Mouse (Mus musculus) embryonic facial prominence, embryonic 12.5 days (tissue): ENCODE results near the gene Dclre1b. TPM values are rescaled to one million over a fixed set of nuclear protein-coding genes. Genes with fewer than 3 reads are reported as not detected.
"Not testable (repeated sequence)": the region's sequence is repeated elsewhere in the genome, so short reads cannot be mapped to it uniquely, and the experiment has no call there.

Experiments used
- ATAC-seq: fragments of 200-750 bp; cut with Nextera tagmentation; 2 replicates; pipeline ENCODE4 v1.8.0; 2017; ENCODE audit not compliant: insufficient number of reproducible peaks, insufficient read depth, low FRiP score, low TSS enrichment
- H3K27ac ChIP-seq: fragments of 300-500 bp; sonication (generic); 2 replicates; pipeline ENCODE4 v1.5.1; 2016; ENCODE audit warnings: mild to moderate bottlenecking
- H3K27me3 ChIP-seq: fragments of 300-500 bp; sonication (generic); 2 replicates; pipeline ENCODE4 v1.6.1; 2016; ENCODE audit warnings: mild to moderate bottlenecking, moderate library complexity
- H3K36me3 ChIP-seq: fragments of 300-500 bp; sonication (generic); 2 replicates; pipeline ENCODE4 v1.6.1; 2016; ENCODE audit warnings: mild to moderate bottlenecking
- H3K4me1 ChIP-seq: fragments of 300-500 bp; sonication (generic); 2 replicates; pipeline ENCODE4 v1.6.1; 2016
- H3K4me2 ChIP-seq: fragments of 300-500 bp; sonication (generic); replicated peaks from 2 replicates; pipeline ENCODE4 v1.6.1; 2016; ENCODE audit warnings: mild to moderate bottlenecking, moderate library complexity
- H3K4me3 ChIP-seq: fragments of 300-500 bp; sonication (generic); 2 replicates; pipeline ENCODE4 v1.5.1; 2016; ENCODE audit warnings: mild to moderate bottlenecking
- H3K9ac ChIP-seq: fragments of 300-500 bp; sonication (generic); 2 replicates; pipeline ENCODE4 v1.6.1; 2016; ENCODE audit warnings: mild to moderate bottlenecking, moderate library complexity
- H3K9me3 ChIP-seq: fragments of 300-500 bp; sonication (generic); 2 replicates; pipeline ENCODE4 v1.6.1; 2016; ENCODE audit warnings: mild to moderate bottlenecking, moderate library complexity
- WGBS: fragments of 180-500 bp; shearing (Covaris S2); methylation state at CpG from one replicate; pipeline ENCODE4 v1.1.7; 2016; 5-methylcytosine and 5-hydroxymethylcytosine counted together
- polyA plus RNA-seq: library from polyadenylated mRNA; unstranded; fragments of >200 nt; fragmentation: Nextera tagmentation; extraction: Ambion mirVana; gene quantifications from 2 replicates; pipeline ENCODE4 v1.2.1, GENCODE M21; 2016

Gene Dclre1b
- polyA plus RNA-seq, result 25.5 and 26.0 TPM in 2 replicates

- Histone ChIP-seq H3K27me3 (no peaks in the 10 kb centered on the region), H3K4me2 (peak within 1 kb of the TSS; percentile 75), H3K4me1 (peaks cover 12% of the 10 kb centered on the region), H3K27ac (peak within 1 kb of the TSS; percentile 83), H3K36me3 (peaks cover 13% of the 10 kb centered on the region), H3K4me3 (peak within 1 kb of the TSS; percentile 82), H3K9ac (peak within 1 kb of the TSS; percentile 76), H3K9me3 (no peaks in the 10 kb centered on the region)
- under 1% methylated on average over 61 of the region's 70 CpGs for WGBS
- peak; percentile 93 for ATAC-seq
Observed at GRCm38 (mm10) chr3:103808891-103809798, at the start of gene Dclre1b, which contains the start of the genes Ap4b1 and Gm43064. Gene Dclre1b, minus strand, starts transcription at chr3:103809444. Gene Ap4b1, plus strand, starts transcription at chr3:103809520. Gene Gm43064, plus strand, starts transcription at chr3:103809573.

DNA sequence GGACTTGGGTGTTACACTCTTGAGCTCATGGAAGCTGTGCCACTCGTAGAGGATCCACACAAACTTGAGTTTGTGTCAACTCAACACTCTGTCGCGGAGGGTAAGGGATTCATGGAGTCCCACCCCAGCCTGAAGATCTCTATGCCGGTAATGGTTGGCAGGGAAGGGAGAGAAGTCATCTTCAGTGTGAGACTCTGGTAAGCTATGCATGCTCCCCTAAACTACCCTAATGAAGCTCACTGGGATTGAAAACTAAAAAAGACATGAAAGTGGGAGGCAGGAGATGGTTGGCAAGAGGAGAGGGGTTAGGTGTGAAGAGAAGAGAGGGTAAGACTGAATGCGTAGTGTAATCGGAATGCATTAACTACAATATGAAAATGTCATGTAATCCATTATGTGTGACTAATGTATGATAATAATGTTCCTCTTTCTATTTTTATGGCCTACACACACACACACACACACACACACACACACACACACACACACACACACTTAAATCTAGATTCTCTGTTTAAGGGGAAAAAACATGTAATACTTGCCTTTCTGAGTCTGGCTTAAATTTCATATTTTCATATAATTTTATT, 48.8 kb upstream of the Dclre1b start:
- Histone ChIP-seq H3K27me3 (no peaks in the 10 kb centered on the region), H3K9ac (no peak overlapping the region), H3K4me3 (no peak overlapping the region), H3K36me3 (no peaks in the 10 kb centered on the region), H3K4me2 (no peak overlapping the region), H3K4me1 (no peaks in the 10 kb centered on the region), H3K27ac (no peak overlapping the region), H3K9me3 (no peaks in the 10 kb centered on the region)
- 89% methylated on average over 6 of the region's 6 CpGs for WGBS
- ATAC-seq, result no peak

DNA sequence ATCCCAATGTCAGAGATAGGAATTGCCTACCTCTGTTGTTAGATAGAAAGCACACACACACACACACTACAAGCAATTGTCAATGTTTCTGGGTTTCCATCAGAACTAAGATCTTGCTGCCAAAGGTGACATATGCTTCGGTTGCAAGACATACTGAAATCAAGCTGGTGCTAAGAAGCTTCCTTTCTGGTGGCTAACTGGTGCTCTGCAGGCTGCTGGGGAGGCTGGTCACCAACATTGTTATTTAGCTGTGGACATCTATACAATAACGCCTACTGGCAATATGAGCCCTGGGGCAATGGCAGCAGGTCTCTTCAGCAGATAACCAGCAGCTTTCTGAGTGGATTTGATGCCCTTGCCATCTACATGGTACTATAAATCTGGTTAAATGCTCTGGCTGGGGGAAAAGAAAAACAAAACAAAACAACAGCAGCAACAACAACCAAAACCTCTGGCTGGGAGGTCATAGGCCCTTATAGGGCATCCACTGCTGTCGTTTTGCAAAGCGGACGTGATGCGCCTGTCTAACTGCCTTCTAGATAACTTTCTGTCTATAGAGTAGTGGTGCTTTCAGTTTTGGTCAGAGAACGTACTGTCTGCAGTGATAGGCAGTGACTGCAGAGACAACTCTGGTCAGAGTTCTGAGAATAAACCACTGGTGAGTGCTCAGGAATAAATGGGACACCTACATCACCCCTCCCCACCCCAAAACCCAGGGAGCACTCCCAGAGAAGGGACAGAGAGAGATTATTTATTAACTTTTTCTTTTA, 48.0 kb upstream of the Dclre1b start:
- H3K27ac ChIP-seq, result no peak overlapping the region
- no peak overlapping the region for H3K4me3 ChIP-seq
- no peaks in the 10 kb centered on the region for H3K36me3 ChIP-seq
- no peaks in the 10 kb centered on the region for H3K4me1 ChIP-seq
- H3K9me3 ChIP-seq, result no peaks in the 10 kb centered on the region
- H3K27me3 ChIP-seq, result no peaks in the 10 kb centered on the region
- ATAC-seq, result no peak
- no peak overlapping the region for H3K9ac ChIP-seq
- 86% methylated on average over 7 of the region's 7 CpGs for WGBS
- no peak overlapping the region for H3K4me2 ChIP-seq

DNA sequence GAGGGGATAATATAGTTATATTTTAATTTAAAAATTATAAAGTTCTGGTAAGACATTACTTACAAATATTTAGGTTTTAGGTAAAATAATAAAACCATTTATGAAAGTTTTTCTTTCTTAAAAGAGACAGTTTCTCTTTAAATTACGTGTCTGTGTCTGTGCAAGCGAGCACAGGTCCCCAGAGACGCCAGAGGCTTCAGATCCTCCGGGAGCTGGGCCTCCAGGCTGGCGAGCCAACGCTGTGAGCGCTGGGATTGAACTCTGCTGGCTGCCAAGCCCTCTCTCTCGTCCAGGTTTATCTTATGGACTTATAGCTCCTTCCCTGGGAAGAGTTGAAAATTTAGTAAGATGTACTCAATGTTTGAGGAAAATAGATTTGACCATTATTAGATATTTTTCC, 44.6 kb upstream of the Dclre1b start:
- Histone ChIP-seq H3K9me3 (no peaks in the 10 kb centered on the region), H3K4me1 (no peaks in the 10 kb centered on the region), H3K27ac (no peak overlapping the region), H3K9ac (no peak overlapping the region), H3K27me3 (no peaks in the 10 kb centered on the region), H3K36me3 (no peaks in the 10 kb centered on the region), H3K4me3 (no peak overlapping the region), H3K4me2 (no peak overlapping the region)
- ATAC-seq, result no peak
- WGBS, result 56% methylated on average over 8 of the region's 8 CpGs

DNA sequence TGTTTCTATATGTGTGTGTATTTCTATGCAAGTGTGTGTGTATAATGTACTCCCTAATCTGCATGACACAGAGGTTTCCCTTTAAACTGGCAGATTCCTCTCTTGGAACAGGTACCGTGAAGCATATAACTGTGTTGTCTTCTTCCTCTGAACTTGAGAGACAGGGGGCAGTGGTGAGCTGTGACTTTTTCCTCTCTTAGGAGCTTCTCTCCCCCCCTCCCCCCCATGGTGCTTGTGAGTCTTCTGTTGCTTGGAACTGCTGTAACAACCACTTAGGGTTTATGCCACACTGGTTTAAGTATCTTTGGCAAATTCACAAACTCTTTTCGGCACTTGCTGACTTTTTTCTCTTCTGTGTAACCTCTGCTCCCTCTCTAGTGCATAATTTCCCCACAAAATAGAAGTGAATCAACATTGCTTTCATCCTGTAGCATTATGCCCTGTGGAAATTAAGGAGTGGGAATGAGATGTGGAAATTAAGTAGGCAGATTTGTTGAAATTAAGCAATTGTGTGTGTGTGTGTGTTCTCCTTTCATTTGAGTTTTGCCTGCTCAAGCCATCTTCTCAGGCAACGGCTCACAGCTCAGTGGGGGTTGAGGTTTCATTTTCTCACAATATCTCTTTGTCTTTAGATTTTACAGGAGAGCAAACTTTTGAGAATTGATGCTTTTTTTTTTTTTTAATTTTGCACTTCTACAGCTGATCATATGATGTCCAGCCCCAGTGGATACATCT, 43.5 kb upstream of the Dclre1b start:
- Histone ChIP-seq H3K4me3 (no peak overlapping the region), H3K4me1 (no peaks in the 10 kb centered on the region), H3K4me2 (no peak overlapping the region), H3K9ac (no peak overlapping the region), H3K9me3 (no peaks in the 10 kb centered on the region), H3K36me3 (no peaks in the 10 kb centered on the region), H3K27ac (no peak overlapping the region), H3K27me3 (no peaks in the 10 kb centered on the region)
- 68% methylated on average over 3 of the region's 3 CpGs for WGBS
- ATAC-seq, result no peak

DNA sequence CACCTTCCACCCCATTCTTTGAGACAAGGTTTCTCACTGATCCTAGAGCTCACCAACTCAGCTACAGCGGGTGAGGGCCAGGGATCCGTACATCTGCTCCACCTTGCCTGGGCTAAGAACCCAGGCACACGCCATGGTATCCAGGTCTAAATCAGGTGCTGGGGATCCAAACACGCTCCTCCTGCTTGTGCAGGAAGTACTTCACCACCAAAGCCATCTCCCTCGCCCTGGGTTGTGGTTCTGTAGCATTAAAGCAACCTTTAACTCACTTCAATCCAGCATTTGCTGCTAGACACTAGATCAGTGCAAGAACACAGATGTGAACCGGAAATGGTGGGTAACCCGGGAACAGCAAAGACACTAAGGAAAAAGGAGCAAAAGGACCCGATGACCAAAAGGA, 42.6 kb upstream of the Dclre1b start:
- ATAC-seq, result no peak
- Histone ChIP-seq H3K36me3 (no peaks in the 10 kb centered on the region), H3K27me3 (no peaks in the 10 kb centered on the region), H3K9ac (no peak overlapping the region), H3K4me3 (no peak overlapping the region), H3K9me3 (no peaks in the 10 kb centered on the region), H3K4me1 (no peaks in the 10 kb centered on the region), H3K4me2 (no peak overlapping the region), H3K27ac (no peak overlapping the region)
- WGBS, result 87% methylated on average over 8 of the region's 8 CpGs

DNA sequence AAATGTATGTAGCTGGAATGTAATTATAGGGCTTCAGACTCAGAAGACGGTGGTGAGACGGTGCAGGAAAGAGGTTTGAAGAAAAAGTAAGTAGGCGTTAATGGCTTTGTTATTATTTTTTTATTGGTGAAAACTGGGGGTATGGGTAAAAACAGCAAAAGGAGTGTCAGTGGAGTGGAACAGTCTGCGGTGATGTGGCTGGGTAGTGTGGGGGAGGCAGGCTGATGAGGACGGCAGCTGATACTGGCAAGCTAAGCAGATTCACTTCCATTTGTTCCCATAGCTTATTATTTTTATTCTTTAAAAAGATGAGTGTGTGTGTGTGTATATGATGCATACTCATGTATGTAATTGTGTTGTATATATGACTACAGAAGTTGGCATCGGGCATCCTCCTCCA, 42.2 kb upstream of the Dclre1b start:
- no peaks in the 10 kb centered on the region for H3K4me1 ChIP-seq
- no peak overlapping the region for H3K4me2 ChIP-seq
- H3K9ac ChIP-seq, result no peak overlapping the region
- no peak overlapping the region for H3K27ac ChIP-seq
- WGBS, result 85% methylated on average over 6 of the region's 6 CpGs
- ATAC-seq, result no peak
- no peaks in the 10 kb centered on the region for H3K27me3 ChIP-seq
- no peak overlapping the region for H3K4me3 ChIP-seq
- H3K36me3 ChIP-seq, result no peaks in the 10 kb centered on the region
- no peaks in the 10 kb centered on the region for H3K9me3 ChIP-seq

DNA sequence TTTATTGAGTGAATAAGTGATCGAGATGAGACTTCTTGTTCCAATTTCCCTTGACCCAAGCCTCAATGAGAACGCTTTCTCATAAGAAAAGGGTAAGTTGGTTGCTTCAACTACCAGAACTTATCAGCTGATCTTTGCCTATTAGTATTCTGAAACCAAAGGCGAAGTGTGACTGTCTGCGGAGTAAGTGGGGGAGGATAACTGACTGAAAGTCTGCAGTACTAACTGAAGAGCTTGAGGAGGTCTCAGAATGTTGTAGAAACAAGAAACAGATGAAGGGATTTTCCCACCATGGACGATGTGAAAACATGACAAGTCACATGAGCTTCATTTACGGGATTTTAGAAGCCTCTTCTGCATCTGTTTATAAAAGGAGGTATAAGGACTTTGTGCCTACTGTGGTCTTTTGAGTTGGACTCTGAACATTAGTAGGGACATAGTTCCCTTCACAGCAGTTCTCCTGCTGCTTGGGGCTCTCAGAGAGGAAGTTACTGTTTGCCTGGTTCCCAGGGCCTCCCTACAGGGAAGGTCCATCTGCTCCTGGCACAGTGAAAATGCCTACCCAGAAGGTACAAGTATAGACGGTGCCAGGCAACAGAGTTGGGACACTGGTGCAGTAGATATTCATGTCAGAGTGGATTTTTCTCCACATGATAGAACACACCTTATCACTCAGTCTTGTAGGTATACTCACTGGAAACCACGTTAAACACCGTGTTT, 41.6 kb upstream of the Dclre1b start:
- ATAC-seq, result no peak
- Histone ChIP-seq H3K9ac (no peak overlapping the region), H3K4me1 (no peaks in the 10 kb centered on the region), H3K4me2 (no peak overlapping the region), H3K9me3 (no peaks in the 10 kb centered on the region), H3K36me3 (no peaks in the 10 kb centered on the region), H3K4me3 (no peak overlapping the region), H3K27ac (no peak overlapping the region), H3K27me3 (no peaks in the 10 kb centered on the region)
- 81% methylated on average over 9 of the region's 9 CpGs for WGBS

GRCm38 (mm10) chr3:103840946-103841345, 31.7 kb upstream of the Dclre1b start:
- not testable (repeated sequence) for H3K4me1 ChIP-seq, H3K9ac ChIP-seq, H3K4me2 ChIP-seq, H3K27me3 ChIP-seq, H3K36me3 ChIP-seq, H3K27ac ChIP-seq, H3K4me3 ChIP-seq, ATAC-seq, H3K9me3 ChIP-seq
- 92% methylated on average over 7 of the region's 7 CpGs for WGBS

GRCm38 (mm10) chr3:103840195-103840594, 31.0 kb upstream of the Dclre1b start:
- not testable (repeated sequence) for H3K27me3 ChIP-seq, H3K27ac ChIP-seq, H3K4me2 ChIP-seq, H3K4me1 ChIP-seq, H3K9ac ChIP-seq, H3K36me3 ChIP-seq, ATAC-seq, H3K4me3 ChIP-seq, H3K9me3 ChIP-seq
- 83% methylated on average over 3 of the region's 3 CpGs for WGBS

DNA sequence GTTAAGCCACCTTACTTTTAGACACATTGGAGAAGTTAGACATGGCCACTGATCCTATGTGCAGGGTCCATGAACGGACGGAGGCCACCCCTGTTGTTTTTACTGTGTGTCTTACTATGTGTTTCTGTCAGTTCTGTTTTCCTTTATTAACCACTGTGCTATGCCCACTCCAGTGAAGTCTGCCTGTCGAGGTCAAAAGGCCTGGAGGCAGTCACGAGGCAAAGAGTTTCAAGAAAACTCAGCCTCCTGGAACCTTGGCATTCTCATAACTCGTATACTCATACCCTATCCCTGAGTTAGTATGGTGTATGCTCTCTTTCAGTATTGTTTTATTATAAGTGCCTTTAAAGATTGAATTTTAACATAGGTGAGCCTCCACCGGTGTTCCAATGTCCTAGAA, 30.5 kb upstream of the Dclre1b start:
- Histone ChIP-seq H3K27me3 (no peaks in the 10 kb centered on the region), H3K27ac (no peak overlapping the region), H3K4me2 (no peak overlapping the region), H3K4me1 (no peaks in the 10 kb centered on the region), H3K9me3 (no peaks in the 10 kb centered on the region), H3K9ac (no peak overlapping the region), H3K4me3 (no peak overlapping the region), H3K36me3 (no peaks in the 10 kb centered on the region)
- WGBS, result 87% methylated on average over 6 of the region's 6 CpGs
- ATAC-seq, result no peak
